Mouse (Mus musculus) right cerebral cortex, postnatal 10 days (tissue): ENCODE results near the gene Gm20696.

Experiments used
- DNase-seq, 2 experiments: peaks; one replicate each; pipeline ENCODE4 v3.0.0; 2021; ENCODE audit warnings: low spot score in 2 of 2

Gene Gm20696

GRCm38 (mm10) chr6:99289220-99289619 lies 377.4 kb downstream of the Gm20696 start:
- no peak for DNase-seq

- no peak for DNase-seq
Observed at GRCm38 (mm10) chr6:99285026-99285425, 381.6 kb downstream of the Gm20696 start.

GRCm38 (mm10) chr6:99284019-99284418 lies 382.6 kb downstream of the Gm20696 start:
- no peak for DNase-seq

GRCm38 (mm10) chr6:99282866-99283657 lies 383.5 kb downstream of the Gm20696 start:
- no peak for DNase-seq

GRCm38 (mm10) chr6:99281433-99281832 lies 385.2 kb downstream of the Gm20696 start:
- DNase-seq, result no peak

GRCm38 (mm10) chr6:99280619-99281018 lies 386.0 kb downstream of the Gm20696 start:
- no peak for DNase-seq

GRCm38 (mm10) chr6:99277251-99277650 lies 389.3 kb downstream of the Gm20696 start:
- no peak for DNase-seq

- DNase-seq, result no peak
Observed at GRCm38 (mm10) chr6:99276297-99276653, 390.3 kb downstream of the Gm20696 start.

- DNase-seq, result no peak
Observed at GRCm38 (mm10) chr6:99275381-99276296, 391.0 kb downstream of the Gm20696 start.

- no peak for DNase-seq
Observed at GRCm38 (mm10) chr6:99274667-99275066, 391.9 kb downstream of the Gm20696 start.

GRCm38 (mm10) chr6:99274222-99274621 lies 392.4 kb downstream of the Gm20696 start:
- no peak for DNase-seq

GRCm38 (mm10) chr6:99273177-99273576 lies 393.4 kb downstream of the Gm20696 start:
- no peak for DNase-seq

GRCm38 (mm10) chr6:99272174-99272573 lies 394.4 kb downstream of the Gm20696 start:
- no peak for DNase-seq

- no peak for DNase-seq
Observed at GRCm38 (mm10) chr6:99271741-99272140, 394.9 kb downstream of the Gm20696 start.

GRCm38 (mm10) chr6:99269921-99270320 lies 396.7 kb downstream of the Gm20696 start:
- no peak for DNase-seq

- no peak for DNase-seq
Observed at GRCm38 (mm10) chr6:99268171-99269061, 398.2 kb downstream of the Gm20696 start.

- no peak for DNase-seq
Observed at GRCm38 (mm10) chr6:99265945-99266656, 400.5 kb downstream of the Gm20696 start.

GRCm38 (mm10) chr6:99265173-99265572 lies 401.4 kb downstream of the Gm20696 start:
- DNase-seq, result no peak

GRCm38 (mm10) chr6:99264192-99265093 lies 402.2 kb downstream of the Gm20696 start:
- DNase-seq, result no peak

- DNase-seq, result no peak
Observed at GRCm38 (mm10) chr6:99263886-99264185, 402.8 kb downstream of the Gm20696 start.
